In genomic region chrX:153359331-153360215, GRCm38 (mm10) we compare ENCODE assay signal across 8 mouse cellular contexts.
DNase-seq lines count a peak whose midpoint lies in the region; ATAC-seq lines count a peak whose summit lies in the region.

No protein-coding gene starts in this region.

- H3K27me3 ChIP-seq in embryonic facial prominence, embryonic 14.5 days (replicated peaks; ENCODE audit: control insufficient read depth, insufficient read depth, low read length) = peaks cover 8% of the 10 kb centered on the region
- H3K27me3 ChIP-seq in heart, embryonic 12.5 days (replicated peaks) = 0 out of 2 replicates have a peak, but pooled peaks cover 4% of the 10 kb centered on the region
- peaks cover 44% of the 10 kb centered on the region for H3K27me3 ChIP-seq in kidney, embryonic 15.5 days
- peaks cover 15% of the 10 kb centered on the region for H3K27me3 ChIP-seq in liver, embryonic 15.5 days
- no peaks in the 10 kb centered on the region for H3K27me3 ChIP-seq in stomach, embryonic 14.5 days (ENCODE audit: control insufficient read depth, insufficient read depth, low read length)

- peak; percentile 77 for ATAC-seq in embryonic facial prominence, embryonic 14.5 days (ENCODE audit: low read depth)
- ATAC-seq in heart, embryonic 12.5 days (ENCODE audit: insufficient number of reproducible peaks, low FRiP score) = peak; percentile 63
- peak; percentile 92 for ATAC-seq in kidney, embryonic 15.5 days (replicated peaks; ENCODE audit: low FRiP score)
- peak; percentile 89 for ATAC-seq in liver, embryonic 15.5 days (ENCODE audit: insufficient read depth)
- peak; percentile 77 for ATAC-seq in stomach, embryonic 14.5 days (ENCODE audit: insufficient number of reproducible peaks, insufficient read depth, low FRiP score, low read depth)

- no peaks in the 10 kb centered on the region for H3K9me3 ChIP-seq in embryonic facial prominence, embryonic 14.5 days (ENCODE audit: control insufficient read depth, low read length)
- H3K9me3 ChIP-seq in heart, embryonic 12.5 days (replicated peaks) = no peaks in the 10 kb centered on the region
- H3K9me3 ChIP-seq in kidney, embryonic 15.5 days (replicated peaks) = no peaks in the 10 kb centered on the region
- no peaks in the 10 kb centered on the region for H3K9me3 ChIP-seq in liver, embryonic 15.5 days (replicated peaks)
- H3K9me3 ChIP-seq in stomach, embryonic 14.5 days (ENCODE audit: control insufficient read depth, low read depth, low read length) = no peaks in the 10 kb centered on the region

- WGBS in embryonic facial prominence, embryonic 14.5 days = 19% methylated on average over 40 of the region's 43 CpGs
- 11% methylated on average over 43 of the region's 43 CpGs for WGBS in heart, embryonic 12.5 days
- 22% methylated on average over 43 of the region's 43 CpGs for WGBS in kidney, embryonic 15.5 days
- WGBS in liver, embryonic 15.5 days (ENCODE audit: insufficient replicate concordance) = 14% methylated on average over 43 of the region's 43 CpGs
- WGBS in stomach, embryonic 14.5 days = 17% methylated on average over 42 of the region's 43 CpGs

- no peaks in the 10 kb centered on the region for H3K4me1 ChIP-seq in embryonic facial prominence, embryonic 14.5 days (ENCODE audit: control insufficient read depth, insufficient read depth, low read length)
- H3K4me1 ChIP-seq in heart, embryonic 12.5 days (replicated peaks) = no peaks in the 10 kb centered on the region
- H3K4me1 ChIP-seq in kidney, embryonic 15.5 days = no peaks in the 10 kb centered on the region
- H3K4me1 ChIP-seq in liver, embryonic 15.5 days (replicated peaks) = no peaks in the 10 kb centered on the region; the same call in none of the 2 replicates
- H3K4me1 ChIP-seq in stomach, embryonic 14.5 days (ENCODE audit: control insufficient read depth, insufficient read depth, low read length) = no peaks in the 10 kb centered on the region

- H3K36me3 ChIP-seq in embryonic facial prominence, embryonic 14.5 days (ENCODE audit: control insufficient read depth, insufficient read depth, low read length) = no peaks in the 10 kb centered on the region
- no peaks in the 10 kb centered on the region for H3K36me3 ChIP-seq in heart, embryonic 12.5 days
- H3K36me3 ChIP-seq in kidney, embryonic 15.5 days = no peaks in the 10 kb centered on the region
- H3K36me3 ChIP-seq in liver, embryonic 15.5 days (replicated peaks) = no peaks in the 10 kb centered on the region
- no peaks in the 10 kb centered on the region for H3K36me3 ChIP-seq in stomach, embryonic 14.5 days (ENCODE audit: control insufficient read depth, insufficient read depth, low read length)

- peak overlapping the region; percentile 29; the same call in 1 of the 2 replicates for H3K27ac ChIP-seq in embryonic facial prominence, embryonic 14.5 days (replicated peaks; ENCODE audit: low read depth, low read length)
- peak overlapping the region; percentile 19; the same call in 1 of the 2 replicates for H3K27ac ChIP-seq in heart, embryonic 12.5 days (ENCODE audit: poor library complexity, severe bottlenecking)
- no peak overlapping the region for H3K27ac ChIP-seq in kidney, embryonic 15.5 days
- H3K27ac ChIP-seq in liver, embryonic 15.5 days (replicated peaks) = no peak overlapping the region
- no peak overlapping the region for H3K27ac ChIP-seq in stomach, embryonic 14.5 days (ENCODE audit: low read length)

- peak overlapping the region; percentile 40 for H3K4me3 ChIP-seq in embryonic facial prominence, embryonic 14.5 days (ENCODE audit: low read depth, low read length)
- peak overlapping the region; percentile 54 for H3K4me3 ChIP-seq in heart, embryonic 12.5 days
- H3K4me3 ChIP-seq in kidney, embryonic 15.5 days (replicated peaks) = peak overlapping the region; percentile 48
- H3K4me3 ChIP-seq in liver, embryonic 15.5 days (replicated peaks) = peak overlapping the region; percentile 49
- H3K4me3 ChIP-seq in stomach, embryonic 14.5 days (ENCODE audit: low read depth, low read length) = peak overlapping the region; percentile 37

- peak; percentile 11 to 31 for DNase-seq in urinary bladder, adult 18-20 months (ENCODE audit: low spot score in 2 of 2)
- no peak for DNase-seq in urinary bladder, postnatal 10 days (ENCODE audit: low spot score)
- DNase-seq in embryonic facial prominence, embryonic 14.5 days (ENCODE audit: low spot score) = peak; percentile 31
- peak; percentile 18 to 65 for DNase-seq in natural killer cell, adult 2 months (ENCODE audit: low spot score in 2 of 2)

- peak overlapping the region; percentile 63 for H3K4me2 ChIP-seq in embryonic facial prominence, embryonic 14.5 days (ENCODE audit: low read depth, low read length)
- H3K4me2 ChIP-seq in heart, embryonic 12.5 days = peak overlapping the region; percentile 77
- peak overlapping the region; percentile 77 for H3K4me2 ChIP-seq in kidney, embryonic 15.5 days
- peak overlapping the region; percentile 69 for H3K4me2 ChIP-seq in liver, embryonic 15.5 days
- H3K4me2 ChIP-seq in stomach, embryonic 14.5 days (replicated peaks; ENCODE audit: low read depth, low read length) = peak overlapping the region; percentile 56

- peak overlapping the region; percentile 53 for H3K9ac ChIP-seq in embryonic facial prominence, embryonic 14.5 days (ENCODE audit: low read depth, low read length)
- H3K9ac ChIP-seq in heart, embryonic 12.5 days = peak overlapping the region; percentile 49
- peak overlapping the region; percentile 21; the same call in 1 of the 2 replicates for H3K9ac ChIP-seq in kidney, embryonic 15.5 days
- 0 out of 2 replicates have a peak overlapping the region, but pooled peaks have one; percentile 15 for H3K9ac ChIP-seq in liver, embryonic 15.5 days
- 0 out of 2 replicates have a peak overlapping the region, but pooled peaks have one; percentile 18 for H3K9ac ChIP-seq in stomach, embryonic 14.5 days (replicated peaks; ENCODE audit: low read depth, low read length)

Comparison
In these comparisons a context has a peak if more than half of its experiments do, and no peak if none do; other contexts are left out.
1. H3K27ac ChIP-seq: peak in embryonic facial prominence, embryonic 14.5 days (single experiment) and heart, embryonic 12.5 days (single experiment); none in kidney, embryonic 15.5 days (single experiment), liver, embryonic 15.5 days (single experiment) and stomach, embryonic 14.5 days (single experiment).
2. Peak in every context shown above with its lines, with median percentiles within 50 percentile points of each other: ATAC-seq, H3K4me2 ChIP-seq, H3K4me3 ChIP-seq and H3K9ac ChIP-seq.